Comparison of ENCODE assay signal across 11 mouse cellular contexts in the genomic region with DNA sequence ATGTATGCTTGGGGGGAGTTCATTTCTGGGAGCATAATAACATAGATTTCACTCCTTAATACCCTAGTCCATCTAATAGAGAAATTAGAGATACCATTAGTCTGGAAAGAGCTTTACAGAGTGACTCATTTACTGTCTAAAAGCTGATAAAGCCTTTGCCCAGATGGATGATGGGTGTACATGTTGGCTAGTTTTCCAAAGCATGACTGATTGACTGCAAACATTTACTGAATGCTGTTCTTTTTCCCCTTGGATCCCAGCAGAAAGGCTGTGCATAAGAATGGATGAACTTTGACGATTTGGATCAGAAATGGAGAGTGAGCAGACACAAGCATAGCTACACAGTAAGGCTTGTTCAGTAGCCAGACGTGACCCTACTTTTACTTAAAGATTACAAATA.
"Had no signal": no experiment of that assay in that cellular context is flagged by ENCODE, and none has a peak within 500 bp of the region (broad histone marks: within the 10 kb centered on the region; RNA-seq: fewer than 3 reads in every experiment).

No protein-coding gene starts in this region.

- H3K36me3 ChIP-seq: intestine, embryonic 15.5 days; limb, embryonic 13.5 days had no signal

- DNase-seq: kidney, adult 18-20 months; kidney, postnatal 10 days; kidney, postnatal 4 days; left cerebral cortex, postnatal 4 days; lung, adult 18-20 months; right cerebral cortex, postnatal 25 days; thymus, postnatal 4 days had no signal

- H3K27ac ChIP-seq: intestine, embryonic 15.5 days; limb, embryonic 13.5 days; liver, embryonic 14.5 days had no signal

- ATAC-seq: intestine, embryonic 15.5 days; midbrain, embryonic 16.5 days had no signal

- H3K4me2 ChIP-seq: intestine, embryonic 15.5 days; limb, embryonic 13.5 days had no signal

- H3K4me1 ChIP-seq: intestine, embryonic 15.5 days; limb, embryonic 13.5 days had no signal

- H3K4me3 ChIP-seq: intestine, embryonic 15.5 days; limb, embryonic 13.5 days had no signal

- H3K9ac ChIP-seq: intestine, embryonic 15.5 days; limb, embryonic 13.5 days; liver, embryonic 14.5 days had no signal

- H3K9me3 ChIP-seq: intestine, embryonic 15.5 days; limb, embryonic 13.5 days had no signal

- H3K27me3 ChIP-seq: intestine, embryonic 15.5 days; limb, embryonic 13.5 days had no signal
